Mouse (Mus musculus) ES-Bruce4 (cell line): ENCODE data around the gene Recql5.

Experiments used
- CTCF ChIP-seq: IDR thresholded peaks from one replicate; pipeline ENCODE4 v1.8.1; 2011; ENCODE audit warnings: low read depth, low read length
- POLR2A ChIP-seq: IDR thresholded peaks from one replicate; pipeline ENCODE4 v1.8.1; 2011; ENCODE audit warnings: low read length; ENCODE audit not compliant: insufficient read depth

DNA sequence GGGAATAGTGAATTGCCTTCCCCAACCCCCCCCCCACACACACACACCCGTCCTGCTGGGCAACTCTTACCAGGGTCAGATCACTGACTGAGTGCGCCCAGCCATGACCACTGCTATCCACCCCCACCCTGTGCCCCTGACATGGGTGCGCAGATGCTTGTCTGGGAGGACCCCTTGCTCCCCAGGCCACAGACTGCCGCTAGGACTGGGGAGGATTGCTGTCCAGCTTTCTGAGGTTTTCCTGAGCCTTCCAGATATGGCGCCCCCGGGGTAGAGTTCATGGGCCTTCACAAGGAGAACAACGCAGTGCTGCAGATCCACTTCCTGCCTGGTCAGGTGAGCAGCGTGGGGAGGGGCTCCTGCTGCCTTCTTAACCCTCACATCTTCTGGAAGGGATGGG is 89.0 kb downstream of the Recql5 start:
- no peak for TF ChIP-seq POLR2A
- TF ChIP-seq CTCF, result no peak
